Mouse (Mus musculus): ENCODE measurements around the gene Itpr2. TPM values are rescaled to one million over a fixed set of nuclear protein-coding genes. Genes with fewer than 3 reads are reported as not detected.

Gene Itpr2
- polyA plus RNA-seq, 1 experiment, result 16.6 TPM

DNA sequence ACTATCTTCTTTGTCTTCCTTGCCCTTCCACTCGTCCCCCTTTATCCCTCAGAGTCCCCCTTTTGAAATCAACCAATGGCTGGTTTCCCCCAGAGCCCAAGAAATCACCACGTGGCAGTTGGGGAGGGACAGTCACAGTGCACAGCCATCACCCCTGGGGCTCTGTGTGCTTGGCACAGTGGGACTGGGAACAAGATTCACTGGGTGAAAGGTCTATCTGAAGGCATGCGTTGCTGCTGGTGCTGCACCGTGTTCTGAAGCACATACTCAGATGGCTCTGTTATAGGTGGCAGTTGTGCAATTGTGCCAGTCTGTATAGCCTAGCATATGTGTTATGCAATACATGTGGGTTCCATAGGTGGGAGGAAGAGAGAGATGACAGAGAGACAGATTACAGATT is 154.5 kb downstream of the Itpr2 start:
- peak; percentile 9 for DNase-seq (ENCODE audit: low read depth)

DNA sequence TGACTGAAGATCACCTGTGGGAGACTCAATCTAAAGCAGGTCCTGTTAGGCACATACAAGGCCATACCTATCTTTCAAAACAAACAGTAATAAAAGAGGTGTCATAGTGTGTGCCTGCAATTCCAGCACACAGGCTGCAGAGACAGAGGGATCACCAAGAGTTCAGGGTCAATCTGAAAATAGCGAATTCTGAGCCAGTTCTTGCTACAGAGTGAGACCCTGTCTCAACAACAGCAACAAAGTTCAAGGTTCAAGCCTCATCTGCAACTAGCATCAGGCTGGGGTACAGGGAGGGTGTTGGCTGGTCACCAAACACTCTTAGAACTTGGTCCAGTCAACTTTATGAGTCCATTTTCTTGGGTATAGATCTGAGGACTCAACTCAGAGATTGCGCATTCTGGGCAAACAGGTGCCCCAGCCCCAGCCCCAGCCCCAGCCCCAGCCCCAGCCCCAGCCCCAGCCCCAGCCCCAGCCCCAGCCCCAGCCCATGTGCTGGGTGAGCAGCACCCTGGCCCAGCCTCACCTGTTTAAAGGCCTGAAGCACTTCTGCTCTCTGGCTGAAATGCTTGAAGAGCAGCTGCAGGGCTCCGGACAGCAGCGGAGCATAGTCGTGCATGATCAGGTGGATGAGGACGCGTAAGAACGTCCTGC is 155.4 kb downstream of the Itpr2 start:
- no peak for DNase-seq (ENCODE audit: low read depth)

DNA sequence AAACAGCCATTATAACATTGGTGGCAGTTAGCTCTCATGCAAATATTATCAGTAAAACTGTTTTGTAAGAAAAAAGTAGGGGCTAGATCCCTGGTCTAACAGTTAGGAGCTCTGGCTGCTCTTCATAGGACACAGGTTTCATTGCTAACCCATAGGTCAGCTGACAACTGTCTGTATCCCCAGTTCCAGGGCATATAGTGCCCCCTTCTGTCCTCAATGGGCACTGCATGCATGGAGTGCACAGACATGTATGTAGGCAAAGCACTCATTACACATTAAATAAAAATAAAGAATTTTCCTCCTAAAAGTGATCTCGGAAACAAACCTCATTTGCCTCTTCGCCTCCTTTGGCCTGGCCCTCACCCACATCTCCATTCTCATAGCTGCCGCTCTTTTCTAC is 157.3 kb downstream of the Itpr2 start:
- no peak for DNase-seq (ENCODE audit: low read depth)

DNA sequence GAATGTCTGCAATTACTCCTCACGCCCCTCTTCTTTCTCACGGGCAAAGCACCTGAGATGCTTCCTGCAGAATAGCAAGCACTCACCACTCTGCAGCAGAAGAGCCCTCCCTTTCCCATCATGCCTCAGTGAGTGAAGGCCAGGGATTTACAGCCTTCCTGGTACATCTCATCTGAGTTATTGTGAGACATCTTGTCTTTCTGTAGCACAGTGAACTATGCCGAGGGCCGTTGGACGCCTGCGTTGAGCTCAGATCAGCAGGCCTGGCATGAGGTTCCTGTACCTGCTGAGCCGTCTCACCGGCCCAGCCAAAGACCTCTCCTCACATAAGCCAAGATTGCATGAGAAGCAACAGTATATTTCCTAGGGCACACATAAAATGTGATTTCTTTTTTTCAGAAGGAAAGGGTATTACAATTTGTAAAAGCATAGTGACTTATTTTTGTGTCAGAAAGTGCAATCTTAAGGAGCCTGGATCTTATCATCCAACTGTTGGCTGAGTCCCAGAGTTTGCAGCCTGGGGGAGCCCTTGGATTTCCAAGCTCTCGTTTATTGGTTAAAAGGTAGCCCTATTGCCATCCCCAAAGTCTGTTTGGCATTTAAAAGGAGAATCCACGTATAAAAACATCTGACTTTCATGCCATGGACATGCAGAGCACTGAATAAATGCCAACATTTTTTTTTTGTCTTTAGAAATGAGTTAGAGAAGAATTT is 158.2 kb downstream of the Itpr2 start:
- DNase-seq (ENCODE audit: low read depth), result peak; percentile 13

DNA sequence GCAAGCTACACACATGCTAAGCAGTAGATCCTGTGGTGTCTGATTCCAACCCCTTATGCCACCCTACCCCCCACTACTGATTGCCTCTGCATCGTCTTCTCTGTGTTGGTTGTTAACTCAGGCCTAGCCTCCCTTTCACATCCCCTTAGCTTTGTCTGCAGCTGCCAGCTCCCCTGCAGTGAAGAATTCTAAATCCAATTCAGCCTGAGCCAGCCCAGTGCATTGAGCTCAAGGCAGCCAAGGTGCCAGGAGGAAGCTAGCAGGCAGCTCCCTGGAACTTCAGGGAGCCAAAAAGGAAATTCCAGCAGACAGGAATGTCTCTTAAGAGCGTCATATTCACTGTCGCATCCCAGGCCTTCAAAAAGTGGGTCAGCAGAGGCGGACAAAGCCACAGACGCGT is 159.0 kb downstream of the Itpr2 start:
- no peak for DNase-seq (ENCODE audit: low read depth)

DNA sequence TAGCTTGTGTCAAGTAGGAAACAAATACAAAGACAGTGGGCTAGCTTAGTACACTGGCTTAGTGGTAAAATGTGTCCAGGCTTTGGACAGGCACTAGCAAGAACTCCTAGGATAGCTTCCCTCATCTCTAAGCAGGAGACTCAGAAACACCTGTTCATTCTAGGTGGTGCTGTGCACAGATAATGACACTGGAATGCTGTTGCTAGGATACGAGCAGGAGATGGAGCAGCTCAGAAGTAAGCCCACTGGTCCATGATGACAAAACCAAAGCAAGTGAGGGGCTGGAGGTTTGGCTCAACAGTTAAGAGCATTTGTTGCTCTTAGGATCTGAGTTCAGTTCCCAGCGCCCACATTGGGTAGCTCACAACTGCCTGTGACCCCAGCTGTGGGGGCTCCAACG is 160.1 kb downstream of the Itpr2 start:
- DNase-seq (ENCODE audit: low read depth), result no peak

DNA sequence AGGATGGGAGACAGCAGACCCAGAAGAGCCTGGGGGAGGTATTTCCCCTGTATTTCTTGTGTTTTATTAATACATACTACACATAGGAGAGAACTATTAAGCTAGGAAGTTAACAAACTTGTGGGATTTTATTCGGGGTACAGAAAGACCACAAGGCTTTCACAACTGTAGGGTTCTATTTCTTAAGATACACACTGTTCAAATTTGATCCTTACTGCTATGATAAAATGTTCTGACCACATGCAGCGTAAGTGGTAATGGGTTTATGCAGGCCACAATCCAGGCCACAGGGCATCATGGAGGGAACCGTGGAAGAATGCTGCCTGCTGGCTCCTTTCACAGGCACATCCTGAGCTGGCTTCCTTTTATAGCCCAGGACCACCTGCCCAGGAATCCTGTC is 160.6 kb downstream of the Itpr2 start:
- DNase-seq (ENCODE audit: low read depth), result no peak

DNA sequence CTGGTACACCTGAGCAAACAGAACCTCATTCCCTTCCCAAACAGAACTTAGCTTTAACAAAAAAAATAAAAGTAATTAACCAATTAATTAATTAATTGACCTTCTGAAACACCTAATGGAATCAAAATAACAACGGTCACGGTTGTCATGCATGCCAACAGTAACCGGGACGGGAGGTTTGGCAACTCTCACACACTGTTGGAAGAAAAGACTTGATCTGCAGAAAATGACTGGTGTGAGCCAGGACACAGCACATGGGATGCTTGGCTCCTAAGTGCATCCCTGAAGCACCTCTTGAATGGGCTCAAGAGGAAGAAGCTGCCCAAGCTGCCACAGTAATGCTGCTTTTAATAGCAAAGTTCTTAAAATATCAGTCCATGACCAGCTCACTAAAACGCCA is 161.1 kb downstream of the Itpr2 start:
- no peak for DNase-seq (ENCODE audit: low read depth)

DNA sequence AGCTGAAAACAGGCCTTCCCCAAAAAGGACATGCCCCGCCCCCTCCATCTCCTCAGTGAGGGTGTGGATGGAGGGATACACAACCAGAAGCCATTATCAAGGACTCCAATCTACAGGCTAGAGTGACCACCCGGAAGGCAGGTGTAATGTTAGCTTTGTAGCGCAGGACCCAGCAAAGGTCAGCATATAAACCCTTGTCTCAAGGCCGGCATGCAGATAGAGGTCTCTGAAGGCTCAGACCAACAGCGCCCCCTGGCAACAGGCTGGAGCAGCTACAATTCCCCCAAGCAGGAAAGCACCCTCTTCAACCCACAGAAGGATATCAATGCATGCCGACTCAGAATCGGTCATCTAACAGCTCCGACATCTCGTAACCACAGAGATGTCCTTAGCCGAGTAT is 162.2 kb downstream of the Itpr2 start:
- no peak for DNase-seq (ENCODE audit: low read depth)

DNA sequence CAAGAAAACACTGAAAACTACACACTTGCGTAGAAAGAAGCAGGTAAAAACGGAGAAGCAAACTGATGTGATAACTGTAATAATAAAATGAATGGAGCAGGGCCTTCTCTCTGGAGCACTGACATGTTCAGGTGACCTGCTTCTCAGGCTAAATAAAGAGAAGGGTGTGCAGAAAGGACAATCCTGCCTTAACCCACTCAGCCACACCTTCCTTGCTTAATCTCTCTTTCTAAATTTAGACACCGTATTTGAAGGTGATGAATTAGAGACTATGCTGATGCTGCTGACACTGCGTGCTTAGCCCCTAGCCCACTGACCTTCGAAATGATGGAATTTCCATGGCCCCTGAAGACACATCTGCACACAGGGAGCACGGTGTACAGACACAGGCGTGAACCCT is 164.8 kb downstream of the Itpr2 start:
- DNase-seq (ENCODE audit: low read depth), result no peak

DNA sequence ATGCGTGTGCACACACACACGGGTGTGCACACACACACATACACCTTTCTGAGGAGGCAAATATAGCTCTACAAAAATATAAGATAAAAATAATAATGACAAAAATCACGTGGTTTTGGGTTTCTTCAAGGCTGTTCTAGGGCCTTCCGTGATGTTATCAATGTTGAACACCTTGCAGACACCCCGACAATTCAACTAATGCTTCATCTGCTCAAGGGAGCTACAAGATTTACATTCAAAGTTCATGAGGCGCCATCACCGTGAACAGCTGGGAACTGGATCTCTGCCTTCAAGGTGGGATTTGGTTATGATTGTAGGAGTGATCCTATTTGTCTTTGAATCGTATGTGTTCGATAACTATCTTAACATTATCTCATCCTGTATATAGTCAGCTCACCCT is 166.8 kb downstream of the Itpr2 start:
- DNase-seq (ENCODE audit: low read depth), result no peak

DNA sequence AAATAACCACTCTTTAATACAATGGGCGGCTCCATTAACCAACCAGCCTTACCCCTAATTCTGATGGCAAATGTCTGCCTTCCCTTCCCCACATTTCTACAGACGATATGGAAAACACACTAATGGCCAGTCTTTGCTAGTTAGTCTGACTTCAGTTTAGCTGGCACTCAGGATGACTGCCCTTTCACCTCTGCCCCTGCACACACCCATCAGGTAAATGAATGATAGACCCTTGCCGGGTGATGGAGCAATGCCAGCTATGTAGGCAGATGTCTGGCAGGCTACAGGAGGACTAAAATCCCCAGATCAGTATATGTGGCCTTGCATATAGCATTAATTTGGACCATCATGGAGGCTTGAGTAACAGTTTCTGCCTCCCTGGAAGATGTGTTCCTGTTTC is 168.5 kb downstream of the Itpr2 start:
- no peak for DNase-seq (ENCODE audit: low read depth)

DNA sequence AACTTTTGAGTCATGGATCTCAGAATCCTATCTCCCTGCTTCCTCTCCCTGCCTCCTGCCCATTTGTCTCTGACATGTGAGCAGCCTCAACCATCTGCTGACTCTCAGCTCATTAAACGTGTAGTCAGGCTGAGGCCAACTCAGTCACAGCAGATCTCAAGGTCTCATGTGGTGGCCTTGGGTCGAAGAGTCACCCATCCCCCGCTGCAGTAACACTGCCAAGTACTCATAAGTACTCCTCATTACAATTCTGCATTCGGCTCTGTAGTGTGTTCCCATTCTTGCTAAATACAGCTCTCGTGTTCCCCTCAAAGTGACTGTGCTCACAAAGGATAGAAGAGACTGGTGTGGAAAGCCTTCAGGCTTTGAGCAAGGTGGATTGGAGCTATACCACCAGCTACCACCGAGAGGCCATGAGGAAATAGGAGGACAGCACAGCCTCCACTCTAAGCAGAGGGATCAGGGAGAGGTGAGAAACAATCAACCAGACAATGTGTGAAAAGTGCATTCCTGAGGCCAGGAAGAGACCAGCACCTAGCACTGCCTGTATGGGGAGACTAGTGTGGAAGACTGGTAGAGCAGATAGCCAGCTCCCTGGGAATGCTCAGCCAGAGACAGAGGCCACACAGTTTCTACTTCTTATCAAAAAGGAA is 170.9 kb downstream of the Itpr2 start:
- no peak for DNase-seq (ENCODE audit: low read depth)

DNA sequence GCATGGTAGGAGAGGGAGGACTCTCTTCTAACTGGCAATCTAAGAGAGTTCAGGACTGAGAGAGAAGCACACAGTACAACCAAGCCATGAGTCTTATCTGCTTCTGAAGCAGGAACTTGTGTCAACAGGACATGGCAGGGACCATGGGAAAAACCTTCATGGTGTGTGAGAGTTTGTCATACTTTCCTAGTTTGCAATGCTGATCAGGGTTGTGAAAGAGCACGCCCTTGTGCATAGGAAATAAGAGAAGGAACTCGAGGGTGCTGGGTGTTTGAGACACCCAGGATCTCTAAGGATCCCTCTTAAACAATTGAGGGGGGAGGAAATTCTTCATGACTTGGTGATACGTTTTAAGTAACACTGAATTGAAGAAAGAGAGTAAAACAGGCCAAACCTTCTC is 172.9 kb downstream of the Itpr2 start:
- no peak for DNase-seq (ENCODE audit: low read depth)

DNA sequence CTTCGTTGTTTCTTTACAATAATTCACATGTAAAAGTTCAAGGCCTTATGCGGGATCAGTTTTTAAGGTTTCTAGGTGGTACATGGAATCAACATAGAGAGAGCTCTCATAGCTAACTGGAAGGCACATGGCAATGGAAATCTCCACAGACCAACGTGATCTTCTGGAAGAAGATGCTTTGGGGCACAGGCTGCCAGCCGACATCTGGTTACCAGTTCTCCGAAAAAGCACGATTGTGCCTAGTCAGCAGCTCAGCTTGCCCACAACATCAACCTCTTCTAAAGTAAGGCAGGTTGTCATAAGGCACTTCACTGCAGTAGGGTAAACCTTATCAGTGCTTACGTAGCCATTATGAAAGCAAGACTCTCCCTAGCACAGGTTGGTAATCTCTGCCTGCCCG is 175.4 kb downstream of the Itpr2 start:
- no peak for DNase-seq (ENCODE audit: low read depth)

DNA sequence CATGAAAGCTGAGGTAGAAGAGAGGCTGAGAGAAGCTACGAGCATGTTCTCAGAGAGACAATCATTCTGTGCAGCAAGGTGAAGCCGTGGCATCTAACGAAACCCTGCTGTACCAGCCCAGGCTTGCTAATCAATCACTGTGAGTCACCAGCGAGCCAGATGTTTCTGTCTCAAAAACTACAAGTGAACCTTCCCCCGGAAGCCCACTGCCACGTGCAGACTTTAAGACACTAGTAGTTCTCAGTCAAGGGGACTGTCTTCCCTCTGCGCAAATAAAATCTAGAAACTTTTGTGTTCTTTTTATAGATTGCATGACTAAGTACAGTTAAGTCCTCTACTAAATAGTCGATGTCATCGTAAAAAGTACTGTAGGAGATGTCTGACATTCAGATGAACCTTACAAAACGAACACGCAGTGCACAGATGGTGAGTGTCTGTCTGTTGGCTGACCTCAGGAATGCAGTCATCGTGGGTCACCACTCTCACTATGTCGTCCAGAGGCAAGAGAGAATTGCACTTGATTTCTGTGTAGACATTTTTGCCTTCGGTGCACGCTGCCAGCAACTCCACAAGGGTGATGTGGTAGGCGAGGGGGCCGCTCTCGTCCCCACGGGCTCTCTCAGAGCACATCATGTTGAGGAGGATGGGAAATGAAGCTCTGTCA is 177.3 kb downstream of the Itpr2 start:
- DNase-seq (ENCODE audit: low read depth), result no peak

DNA sequence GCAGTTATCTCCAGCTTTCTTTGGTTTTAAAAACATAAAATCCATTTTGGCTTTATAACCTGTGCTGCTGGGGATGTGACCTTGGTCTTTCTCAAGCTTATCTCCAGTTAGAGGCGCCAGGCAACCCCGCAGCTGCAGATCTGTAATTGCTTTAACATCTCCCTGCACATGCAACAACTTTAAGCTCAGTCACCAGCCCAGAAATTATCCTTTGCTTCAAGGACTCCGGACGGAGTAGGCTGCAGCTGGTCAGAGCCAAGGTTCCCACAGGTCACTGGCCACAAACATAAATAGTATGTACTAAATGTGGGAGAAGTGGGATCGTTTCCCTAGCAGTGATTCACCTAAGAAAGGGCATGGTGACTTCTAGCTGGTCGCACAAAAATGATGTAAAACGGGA is 179.5 kb downstream of the Itpr2 start:
- DNase-seq (ENCODE audit: low read depth), result no peak

DNA sequence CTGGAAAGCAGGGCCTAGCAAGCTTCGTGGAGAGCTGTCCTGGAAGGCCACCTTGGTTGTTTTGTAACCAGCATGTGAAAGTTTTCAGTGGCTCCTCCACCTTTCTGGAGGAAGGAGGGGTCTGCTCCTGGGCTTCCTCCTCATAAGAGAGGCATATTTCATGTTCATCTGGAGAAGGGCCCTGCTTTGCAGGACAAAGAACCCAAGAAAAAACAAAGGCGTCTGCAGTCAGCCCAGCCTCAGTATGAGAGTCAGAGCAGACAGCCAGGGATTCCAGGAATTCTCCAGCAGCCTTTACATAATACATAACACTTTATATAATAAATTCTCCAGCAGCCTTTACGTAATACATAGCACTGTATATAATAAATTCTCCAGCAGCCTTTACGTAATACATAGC is 180.1 kb downstream of the Itpr2 start:
- no peak for DNase-seq (ENCODE audit: low read depth)

DNA sequence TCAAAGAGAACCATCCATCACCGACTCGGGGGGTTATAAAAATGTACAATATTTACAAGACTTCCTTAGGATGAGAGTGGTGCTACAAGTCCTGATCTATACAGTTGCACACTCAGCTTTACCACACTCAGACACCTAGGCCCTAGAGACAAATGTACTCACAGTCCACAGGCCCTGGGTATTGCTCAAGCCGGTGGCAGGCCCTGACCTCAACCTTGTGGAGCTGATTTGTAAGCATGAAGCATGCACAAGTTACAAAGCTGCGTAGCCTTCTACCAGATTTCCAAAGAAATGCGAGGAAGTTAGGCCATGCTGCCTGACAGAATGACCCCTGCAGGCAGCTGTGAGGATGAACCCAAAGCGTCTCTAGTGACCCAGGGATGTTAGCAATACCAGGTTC is 185.6 kb downstream of the Itpr2 start:
- DNase-seq (ENCODE audit: low read depth), result no peak

DNA sequence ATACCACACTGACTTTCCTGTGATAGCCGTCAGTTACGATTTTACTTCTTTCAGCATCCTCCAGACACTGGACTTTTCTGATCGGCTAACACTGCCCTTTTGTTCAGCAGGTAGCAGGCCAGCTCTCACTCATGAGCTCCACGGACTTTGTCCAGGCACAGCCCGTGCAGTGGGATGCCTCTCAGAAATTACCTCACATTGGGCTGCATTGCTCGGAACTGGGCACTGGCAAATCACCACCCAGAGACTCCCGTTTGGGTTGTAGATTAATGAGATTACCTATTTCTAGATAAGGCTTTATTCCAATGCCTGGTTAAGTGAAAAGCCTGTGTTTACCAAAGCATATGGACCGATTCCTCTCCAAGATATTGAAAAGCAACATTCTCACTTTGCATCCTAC is 186.9 kb downstream of the Itpr2 start:
- DNase-seq (ENCODE audit: low read depth), result no peak

DNA sequence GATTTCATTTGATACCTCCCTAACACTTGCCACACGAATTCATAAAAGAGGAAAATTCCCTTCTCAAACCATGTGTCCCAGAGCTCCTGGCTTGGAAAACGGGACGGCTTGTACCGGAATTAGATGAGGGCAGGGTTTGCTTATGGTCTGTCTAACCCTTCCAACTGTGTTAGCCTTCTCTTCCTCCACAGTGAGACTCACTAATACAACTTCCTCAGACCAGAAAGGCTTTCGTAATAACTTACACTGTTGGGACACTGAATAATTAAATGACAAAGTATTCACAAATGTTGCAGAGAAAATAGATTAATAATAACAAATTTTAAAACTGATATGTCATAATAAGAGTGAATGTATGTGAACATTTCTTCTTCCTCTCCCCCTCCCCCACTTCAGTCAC is 187.7 kb downstream of the Itpr2 start:
- no peak for DNase-seq (ENCODE audit: low read depth)

DNA sequence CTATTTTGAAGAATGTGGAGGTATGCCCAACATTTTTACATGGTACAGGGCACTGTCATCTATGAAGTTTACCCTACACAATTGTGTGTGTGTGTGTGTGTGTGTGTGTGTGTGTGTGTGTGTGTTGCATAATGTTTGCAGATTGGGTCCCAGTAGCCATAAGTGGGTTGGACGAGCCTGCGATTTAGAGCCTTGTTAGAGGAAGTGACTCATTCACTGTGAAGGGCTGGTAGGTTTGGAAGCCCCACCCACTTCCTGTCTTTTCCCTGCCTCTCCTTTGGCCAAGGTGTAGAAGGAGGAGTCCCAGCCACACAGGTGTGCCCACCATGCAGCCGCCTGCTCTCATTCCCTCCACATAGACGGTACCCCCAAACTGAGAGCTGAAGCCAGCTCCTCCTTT is 188.6 kb downstream of the Itpr2 start:
- DNase-seq (ENCODE audit: low read depth), result no peak

DNA sequence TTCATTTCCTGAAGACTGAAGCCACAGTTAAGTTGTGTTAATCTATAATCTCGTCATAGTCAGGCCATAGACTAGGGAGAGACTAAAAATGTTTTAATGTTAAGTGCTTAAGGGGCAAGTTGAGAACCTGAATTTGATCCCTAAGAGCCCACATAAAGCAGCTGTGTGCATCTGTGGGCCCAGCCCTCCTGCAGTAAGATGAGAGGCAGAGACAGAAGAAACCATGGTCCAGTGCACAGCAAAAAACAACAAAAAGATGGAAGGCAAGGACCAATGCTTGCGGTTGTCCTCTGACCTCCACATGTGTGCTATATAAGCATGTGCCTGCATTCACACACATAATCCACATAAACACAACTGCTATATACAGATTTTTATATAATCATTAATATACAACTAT is 191.8 kb downstream of the Itpr2 start:
- no peak for DNase-seq (ENCODE audit: low read depth)
